8 mouse cellular contexts compared by ENCODE assay signal in genomic region chr2:28583651-28584050, GRCm38 (mm10). TPM values are rescaled to one million over a fixed set of nuclear protein-coding genes. Genes with fewer than 3 reads are reported as not detected.
A peak's percentile ranks its signal among the peaks of the same experiment; 100 is the strongest.
DNase-seq lines count a peak whose midpoint lies in the region; ATAC-seq and TF ChIP-seq lines count a peak whose summit lies in the region.

Gene Gtf3c5, minus strand, starts transcription at chr2:28583751.

- TF ChIP-seq POLR2A in liver, adult 2 months (IDR thresholded peaks at IDR 0.05; ENCODE audit: extremely low read depth, insufficient read depth, low read length) = no peak
- TF ChIP-seq POLR2A in brain, embryonic 14.5 days (IDR thresholded peaks at IDR 0.05; ENCODE audit: borderline replicate concordance, extremely low read depth, insufficient read depth, insufficient read length, poor library complexity, severe bottlenecking) = no peak
- no peak for TF ChIP-seq POLR2A in small intestine, adult 2 months (IDR thresholded peaks at IDR 0.05; ENCODE audit: low read depth, low read length)

- no peak for TF ChIP-seq EP300 in heart, postnatal 0 days (IDR thresholded peaks at IDR 0.05; ENCODE audit: low read depth)

- no peaks in the 10 kb centered on the region for H3K27me3 ChIP-seq in liver, adult 2 months (ENCODE audit: control insufficient read depth, insufficient read depth, low read length)
- H3K27me3 ChIP-seq in heart, postnatal 0 days (ENCODE audit: control insufficient read depth, insufficient read depth, low read length) = no peaks in the 10 kb centered on the region
- no peaks in the 10 kb centered on the region for H3K27me3 ChIP-seq in limb, embryonic 12.5 days
- H3K27me3 ChIP-seq in small intestine, adult 2 months (ENCODE audit: control insufficient read depth, insufficient read depth, low read length) = no peaks in the 10 kb centered on the region

- TF ChIP-seq CTCF in liver, adult 2 months (IDR thresholded peaks at IDR 0.05; ENCODE audit: low read depth, low read length) = no peak
- TF ChIP-seq CTCF in brain, embryonic 14.5 days (IDR thresholded peaks at IDR 0.05; ENCODE audit: borderline replicate concordance, extremely low read depth, insufficient read depth, insufficient read length) = no peak
- TF ChIP-seq CTCF in heart, postnatal 0 days (IDR thresholded peaks at IDR 0.05; ENCODE audit: low read depth) = no peak
- TF ChIP-seq CTCF in small intestine, adult 2 months (IDR thresholded peaks at IDR 0.05; ENCODE audit: extremely low read depth, insufficient read length, insufficient replicate concordance, low read depth, low read length) = no peak

- no peaks in the 10 kb centered on the region for H3K36me3 ChIP-seq in liver, adult 2 months (ENCODE audit: control insufficient read depth, insufficient read depth, low read length)
- peaks cover 2% of the 10 kb centered on the region for H3K36me3 ChIP-seq in heart, postnatal 0 days (replicated peaks; ENCODE audit: control insufficient read depth, insufficient read depth, low read length)
- peaks cover 24% of the 10 kb centered on the region for H3K36me3 ChIP-seq in limb, embryonic 12.5 days
- no peaks in the 10 kb centered on the region for H3K36me3 ChIP-seq in small intestine, adult 2 months (ENCODE audit: control insufficient read depth, insufficient read depth, low read length)

- H3K9me3 ChIP-seq in heart, postnatal 0 days (replicated peaks; ENCODE audit: control insufficient read depth, low read length) = no peaks in the 10 kb centered on the region
- H3K9me3 ChIP-seq in limb, embryonic 12.5 days = no peaks in the 10 kb centered on the region

- ATAC-seq in heart, postnatal 0 days (ENCODE audit: insufficient read depth, low read depth) = no peak
- ATAC-seq in limb, embryonic 12.5 days (ENCODE audit: insufficient number of reproducible peaks, insufficient read depth, low FRiP score, low TSS enrichment, low read depth) = no peak

- DNase-seq in liver, adult 2 months (ENCODE audit: extremely low read depth, low read depth, low spot score) = no peak
- DNase-seq in liver = no peak
- DNase-seq in brain, embryonic 14.5 days (ENCODE audit: low read depth) = no peak
- no peak for DNase-seq in heart, postnatal 0 days (ENCODE audit: low spot score)
- no peak for DNase-seq in retina, postnatal 1 day
- no peak for DNase-seq in cerebellum, adult 9-11 months

- H3K4me1 ChIP-seq in liver, adult 2 months (ENCODE audit: control insufficient read depth, insufficient read depth, low read length) = no peaks in the 10 kb centered on the region
- H3K4me1 ChIP-seq in heart, postnatal 0 days (ENCODE audit: control insufficient read depth, insufficient read depth) = peaks cover 5% of the 10 kb centered on the region; the same call in 1 of the 2 replicates
- peaks cover 10% of the 10 kb centered on the region; the same call in 1 of the 2 replicates for H3K4me1 ChIP-seq in limb, embryonic 12.5 days (replicated peaks)
- peaks cover 4% of the 10 kb centered on the region; the same call in 1 of the 2 replicates for H3K4me1 ChIP-seq in small intestine, adult 2 months (ENCODE audit: control insufficient read depth, insufficient read depth, insufficient read length, low read length)

- H3K79me2 ChIP-seq in liver, adult 2 months (ENCODE audit: control insufficient read depth, insufficient read depth, low read length) = no peaks in the 10 kb centered on the region

- peak within 1 kb of the TSS; percentile 84 for H3K4me2 ChIP-seq in heart, postnatal 0 days (ENCODE audit: low read depth, low read length)
- H3K4me2 ChIP-seq in limb, embryonic 12.5 days = peak within 1 kb of the TSS; percentile 73

- WGBS in liver, adult 2 months = 78% methylated on average over 9 of the region's 9 CpGs
- 71% methylated on average over 9 of the region's 9 CpGs for WGBS in heart, postnatal 0 days
- 75% methylated on average over 9 of the region's 9 CpGs for WGBS in limb, embryonic 12.5 days
- 74% methylated on average over 9 of the region's 9 CpGs for WGBS in small intestine, adult 2 months

- H3K9ac ChIP-seq in liver, adult 2 months (ENCODE audit: low read depth, low read length) = peak within 1 kb of the TSS; percentile 64
- peak within 1 kb of the TSS; percentile 64 for H3K9ac ChIP-seq in heart, postnatal 0 days (replicated peaks; ENCODE audit: low read depth, low read length)
- H3K9ac ChIP-seq in limb, embryonic 12.5 days (replicated peaks) = peak within 1 kb of the TSS; percentile 67

- H3K4me3 ChIP-seq in liver, adult 2 months (ENCODE audit: insufficient read depth, low read depth, low read length) = peak within 1 kb of the TSS; percentile 78
- H3K4me3 ChIP-seq in heart, postnatal 0 days (ENCODE audit: low read depth, low read length) = peak within 1 kb of the TSS; percentile 68
- H3K4me3 ChIP-seq in limb, embryonic 12.5 days (replicated peaks) = peak within 1 kb of the TSS; percentile 71
- H3K4me3 ChIP-seq in small intestine, adult 2 months (ENCODE audit: low read depth, low read length) = peak within 1 kb of the TSS; percentile 99

- H3K27ac ChIP-seq in liver, adult 2 months (replicated peaks; ENCODE audit: insufficient read depth, low read depth, low read length) = peak within 1 kb of the TSS; percentile 75
- H3K27ac ChIP-seq in heart, postnatal 0 days (ENCODE audit: low read depth) = peak within 1 kb of the TSS; percentile 86
- peak within 1 kb of the TSS; percentile 89 for H3K27ac ChIP-seq in limb, embryonic 12.5 days
- peak within 1 kb of the TSS; percentile 51; the same call in 1 of the 2 replicates for H3K27ac ChIP-seq in small intestine, adult 2 months (ENCODE audit: insufficient read depth, low read depth, low read length)

RNA-seq across cellular contexts. Expression of gene Gtf3c5, which starts in this region (rescaled TPM):
- 2.9 and 3.1 TPM in 2 replicates for total RNA-seq in liver, adult 2 months (2014; rRNA removed)
- polyA plus RNA-seq in liver, adult 2 months (2012; rRNA removed) = 7.8 and 9.0 TPM in 2 replicates
- polyA plus RNA-seq in brain, embryonic 14.5 days (2012; rRNA removed) = 45.9 and 51.4 TPM in 2 replicates
- 14.0 and 14.3 TPM in 2 replicates for total RNA-seq in heart, postnatal 0 days (2014; rRNA removed; ENCODE audit: low replicate concordance)
- 12.4 and 12.7 TPM in 2 replicates for polyA plus RNA-seq in heart, postnatal 0 days (2015; fragmentation: Nextera tagmentation; extraction: Ambion mirVana)
- 56.7 and 59.1 TPM in 2 replicates for polyA plus RNA-seq in limb, embryonic 12.5 days (2016; fragmentation: Nextera tagmentation; extraction: Ambion mirVana)
- polyA plus RNA-seq in small intestine, adult 2 months (2012; rRNA removed) = 7.7 and 13.7 TPM in 2 replicates
